Mouse (Mus musculus) gastrocnemius, postnatal 10 days (tissue): ENCODE data around the gene H2afz. TPM values are rescaled to one million over a fixed set of nuclear protein-coding genes. Genes with fewer than 3 reads are reported as not detected.

Experiments used
- total RNA-seq, 2 experiments: library from RNA; stranded (reverse); gene quantifications; 2 replicates each; pipeline ENCODE4 v1.2.3; 2021

Gene H2afz
- total RNA-seq, 2 experiments from 2014 or later: 136 to 144 TPM

Other genes with a start within 250 kb of the H2afz start
- gene Ddit4l, start 242.9 kb upstream of the H2afz start, total RNA-seq: 100 to 1,000 TPM; 182 to 257 TPM
- not detected for gene Gm21962, start 193.0 kb upstream of the H2afz start, total RNA-seq
- gene Dnajb14, start 3.2 kb downstream of the H2afz start, total RNA-seq: 10 to 100 TPM in 1 of 2 experiments, 1 to 10 TPM in 1; 8.6 to 11.6 TPM
- 10 to 100 TPM; 56.8 to 58.3 TPM for gene Lamtor3, start 54.0 kb downstream of the H2afz start, total RNA-seq
- gene Dapp1, start 117.1 kb downstream of the H2afz start, total RNA-seq: 1 to 10 TPM in 1 of 2 experiments, under 1 TPM in 1; 0.89 to 2.0 TPM
- 100 to 1,000 TPM; 191 to 209 TPM for gene 1110002E22Rik, start 200.6 kb downstream of the H2afz start, total RNA-seq
- 1 to 10 TPM; 2.0 to 2.5 TPM for gene Gm5105, start 202.9 kb downstream of the H2afz start, total RNA-seq